Mouse (Mus musculus) layer of hippocampus, adult 9-11 months (tissue): ENCODE measurements around the gene Phox2a.

ENCODE experiments used
- DNase-seq: peaks from one replicate; pipeline ENCODE4 v3.0.0; 2022

The Phox2a gene

DNA sequence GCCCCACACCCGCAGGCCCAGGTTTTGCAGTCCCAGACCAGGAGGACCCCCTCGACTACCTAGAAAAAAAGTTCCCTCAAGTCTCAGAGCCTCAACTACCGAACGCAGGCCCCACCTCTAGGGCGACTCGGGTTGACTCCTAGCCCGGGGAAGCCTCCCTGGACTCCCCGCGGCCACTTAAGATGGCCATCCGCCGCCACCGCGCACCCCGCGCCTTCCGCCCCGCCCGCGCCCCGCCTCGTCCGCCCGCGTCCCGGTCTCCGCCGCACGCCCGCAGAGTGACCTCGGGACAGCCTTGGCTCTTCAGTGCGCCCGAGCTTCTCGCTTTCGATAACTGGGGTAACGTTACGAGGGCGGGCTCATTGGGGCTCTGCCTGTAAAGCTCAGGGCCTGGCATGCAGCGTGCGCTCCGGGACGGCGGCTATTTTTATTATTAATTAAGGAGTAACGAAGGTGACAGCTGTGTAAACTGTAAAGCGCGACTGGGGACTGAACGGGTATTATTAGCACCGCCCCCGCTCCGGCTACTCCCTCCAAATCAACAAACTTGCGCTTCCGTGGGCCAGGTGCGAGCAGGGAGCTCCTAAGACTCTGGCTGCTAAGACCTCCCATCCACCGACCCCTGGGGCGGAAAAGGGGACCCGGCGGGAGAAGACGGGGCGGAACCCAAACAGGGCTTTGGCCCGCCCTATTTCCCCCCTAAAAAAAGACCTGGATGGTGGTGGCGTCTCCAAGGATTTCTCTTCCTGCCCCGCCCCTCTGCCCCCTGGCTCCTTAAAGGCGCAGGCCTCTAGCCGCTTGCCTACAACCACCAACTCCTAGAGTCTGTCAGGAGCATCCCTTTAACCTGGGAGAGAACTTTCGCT lies 19.7 kb downstream of the Phox2a start, which contains the start of gene Inppl1:
Inppl1 (minus strand) TSS at position 624 of the 866 bp plus-strand sequence.
- peak; percentile 74 for DNase-seq

DNA sequence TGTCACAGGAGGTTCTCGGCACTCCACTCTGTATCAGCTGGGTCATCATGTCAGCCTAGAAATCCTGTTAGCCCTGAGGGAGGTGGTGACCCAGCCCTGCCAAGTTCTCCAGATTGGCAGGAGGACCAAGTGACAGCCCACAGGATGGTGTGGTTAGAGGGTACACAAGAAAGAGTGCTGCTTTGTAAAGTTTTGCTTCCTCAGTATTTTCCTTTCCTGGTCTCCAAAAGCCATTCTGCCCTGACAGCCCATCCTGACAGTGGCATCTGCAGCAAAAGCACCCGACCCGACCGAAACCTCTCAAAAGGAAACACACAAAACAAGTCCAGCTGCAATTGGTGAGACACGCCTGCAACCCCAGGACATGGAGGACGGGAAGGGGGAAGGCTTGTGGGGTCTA lies 26.1 kb downstream of the Phox2a start:
- DNase-seq, result no peak

DNA sequence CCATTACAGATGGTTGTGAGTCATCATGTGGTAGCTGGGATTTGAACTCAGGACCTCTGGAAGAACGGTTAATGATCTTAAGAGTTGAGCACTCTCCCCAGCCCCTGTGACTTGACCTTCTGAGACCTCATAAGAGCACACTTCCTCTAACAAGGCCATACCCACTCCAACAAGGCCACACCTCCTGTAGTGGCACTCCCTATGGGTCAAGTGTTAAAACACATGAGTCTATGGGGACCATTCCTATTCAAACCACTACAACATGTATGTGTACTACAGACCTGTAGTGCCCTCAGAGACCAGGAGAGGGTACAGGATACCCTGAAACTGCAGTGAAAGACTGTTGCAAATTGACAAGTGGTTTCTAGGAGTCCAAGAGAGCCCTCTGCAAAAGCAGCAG lies 29.8 kb downstream of the Phox2a start:
- DNase-seq, result no peak

DNA sequence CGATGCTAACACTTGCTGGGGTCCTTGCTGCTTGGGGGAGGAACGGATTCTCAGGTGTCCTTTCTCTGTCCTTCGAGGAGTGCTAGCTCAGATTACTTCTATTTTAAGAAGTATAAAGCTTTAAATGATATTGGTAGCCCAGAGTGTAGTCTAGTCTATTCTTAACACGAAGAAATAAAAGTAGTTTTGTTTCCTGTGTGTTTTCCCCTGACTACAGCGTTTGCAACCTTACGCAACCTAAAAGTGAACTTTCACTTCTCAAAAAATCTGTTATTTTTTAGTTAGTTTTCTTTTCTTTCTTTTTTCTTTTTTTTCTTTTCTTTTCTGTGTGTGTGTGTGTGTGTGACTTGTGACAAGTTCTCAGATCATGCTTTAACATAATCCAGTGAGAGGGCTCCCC lies 33.6 kb downstream of the Phox2a start:
- no peak for DNase-seq

DNA sequence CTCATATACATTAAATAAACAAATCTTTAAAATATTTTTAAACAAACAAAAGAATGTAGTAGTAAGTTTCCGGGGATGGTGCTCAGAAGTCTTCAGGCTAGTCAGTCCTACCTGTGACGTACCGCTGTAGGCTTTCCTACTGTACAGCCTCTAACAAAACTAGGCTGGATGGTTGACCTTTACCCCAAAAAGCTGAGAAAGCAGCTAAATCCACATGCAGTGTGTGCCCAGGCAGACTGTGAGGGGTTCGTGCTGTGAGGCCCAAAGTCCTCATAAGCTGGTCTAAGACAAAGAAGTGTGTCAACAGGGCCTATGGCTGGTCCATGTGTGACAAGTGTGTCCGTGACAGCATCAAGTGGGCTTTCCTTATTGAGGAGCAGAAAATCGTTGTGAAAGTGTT lies 34.7 kb downstream of the Phox2a start:
- no peak for DNase-seq

DNA sequence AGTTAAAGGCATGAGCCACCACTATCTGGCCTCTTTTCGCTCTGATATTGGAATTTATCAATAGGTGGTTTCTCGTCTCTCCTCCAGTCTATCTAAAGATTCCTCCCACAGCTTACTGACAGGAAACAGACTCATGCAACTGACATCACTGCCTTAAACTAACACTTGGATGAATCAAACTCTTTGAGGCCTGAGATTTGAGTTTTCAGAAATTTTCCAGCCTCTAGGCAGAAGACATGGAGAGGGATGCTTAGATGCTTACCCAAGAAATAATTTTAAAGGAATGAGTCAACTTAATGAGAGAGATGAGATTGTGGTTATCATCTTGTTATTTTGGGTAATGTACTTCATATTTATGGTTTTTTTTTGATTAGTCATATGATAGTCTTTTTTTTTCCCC lies 35.7 kb downstream of the Phox2a start:
- DNase-seq, result no peak

DNA sequence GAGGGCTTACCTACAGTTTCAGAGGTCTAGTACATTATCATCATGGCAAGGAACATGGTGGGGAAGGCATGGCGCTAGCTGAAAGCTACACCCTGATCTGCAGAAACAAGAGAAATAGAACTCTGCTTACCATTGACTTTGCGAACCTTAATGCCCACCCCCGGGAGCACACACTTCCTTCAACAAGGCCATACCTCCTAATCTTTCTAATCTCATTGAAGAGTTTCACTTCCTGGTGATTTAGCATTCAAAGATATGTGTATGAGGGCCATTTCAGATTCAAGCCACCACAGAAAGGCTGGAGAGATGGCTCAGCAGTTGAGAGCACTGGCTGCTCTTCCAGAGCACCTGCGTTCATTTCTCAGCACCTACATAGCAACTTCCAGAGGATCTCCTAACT lies 39.0 kb downstream of the Phox2a start, which contains the start of gene Folr2:
Folr2 (minus strand) TSS at position 101 of the 400 bp plus-strand sequence.
- no peak for DNase-seq

DNA sequence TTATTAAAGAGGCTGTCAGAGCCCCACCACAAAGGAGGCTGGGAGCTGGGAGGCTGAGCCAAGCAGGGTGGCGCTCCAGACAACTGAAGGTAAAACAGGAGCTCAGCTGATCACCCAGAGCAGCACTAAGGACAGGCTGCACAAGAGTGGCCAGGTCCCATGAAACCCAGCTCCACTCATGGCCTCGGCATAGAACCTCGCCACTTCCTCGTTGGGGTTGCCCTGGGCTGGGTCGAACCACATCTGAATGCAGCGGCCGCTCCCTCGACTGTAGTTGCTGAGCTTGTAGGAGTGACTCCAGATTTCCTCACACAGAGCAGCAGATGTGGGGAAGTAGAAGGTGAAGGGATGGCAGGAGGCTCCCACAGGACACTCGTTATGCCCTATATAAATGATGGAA lies 40.2 kb downstream of the Phox2a start:
- DNase-seq, result peak; percentile 32

DNA sequence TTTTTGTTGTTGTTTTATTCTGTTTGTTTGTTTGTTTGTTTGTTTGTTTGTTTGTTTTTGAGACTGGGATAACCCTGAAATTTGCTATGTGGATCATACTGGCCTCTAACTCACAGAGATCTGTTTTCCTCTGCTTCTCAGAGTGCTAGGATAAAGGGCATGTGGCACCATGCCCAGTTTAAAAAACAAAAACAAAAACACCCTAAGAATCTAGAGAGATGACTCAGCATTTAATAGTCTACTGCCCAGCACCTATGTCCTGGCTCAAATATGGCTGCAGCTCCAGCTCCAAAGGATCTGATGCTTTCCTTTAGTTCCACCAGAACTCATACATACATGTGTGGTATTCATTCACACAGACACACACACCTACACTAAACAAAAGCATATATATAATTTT lies 42.9 kb downstream of the Phox2a start:
- no peak for DNase-seq

DNA sequence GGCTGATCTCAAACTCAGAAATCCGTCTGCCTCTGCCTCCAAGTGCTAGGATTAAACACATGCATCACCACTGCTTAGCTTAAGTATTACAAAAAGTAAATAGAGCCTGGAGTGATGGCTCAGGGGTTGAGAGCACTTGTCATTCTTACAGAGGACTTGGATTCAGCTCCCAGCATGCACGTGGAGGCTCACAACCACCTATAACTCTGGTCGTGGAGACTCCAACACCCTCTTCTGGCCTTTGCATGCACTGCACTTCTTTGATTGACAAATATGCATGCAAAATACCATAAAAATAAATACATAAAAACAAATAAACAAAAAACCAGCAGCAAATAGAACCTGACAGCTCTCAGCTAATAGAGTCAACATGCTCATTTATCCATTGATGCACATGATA lies 44.2 kb downstream of the Phox2a start:
- DNase-seq, result no peak

DNA sequence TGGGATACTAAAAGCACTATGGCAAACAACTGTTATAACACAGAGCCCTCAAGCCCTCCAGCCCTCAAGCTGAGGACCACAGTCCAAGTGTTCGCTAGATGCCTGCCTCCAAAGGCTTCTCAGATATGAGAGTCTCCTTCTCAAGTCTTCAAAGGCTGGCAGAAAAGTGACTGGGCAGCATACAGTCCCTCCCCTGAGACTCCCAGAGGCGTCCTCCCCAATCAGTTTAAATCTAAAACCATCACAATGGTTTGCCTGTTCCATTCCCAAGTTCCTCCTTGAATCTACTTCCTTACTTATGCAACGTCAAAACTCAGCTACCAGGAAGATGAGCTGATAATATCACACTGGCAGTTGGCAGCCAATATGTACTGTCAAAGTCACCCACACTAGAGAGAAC lies 45.3 kb downstream of the Phox2a start, which contains the start of gene Anapc15:
Anapc15 (plus strand) TSS at position 301 of the 400 bp plus-strand sequence.
- no peak for DNase-seq

DNA sequence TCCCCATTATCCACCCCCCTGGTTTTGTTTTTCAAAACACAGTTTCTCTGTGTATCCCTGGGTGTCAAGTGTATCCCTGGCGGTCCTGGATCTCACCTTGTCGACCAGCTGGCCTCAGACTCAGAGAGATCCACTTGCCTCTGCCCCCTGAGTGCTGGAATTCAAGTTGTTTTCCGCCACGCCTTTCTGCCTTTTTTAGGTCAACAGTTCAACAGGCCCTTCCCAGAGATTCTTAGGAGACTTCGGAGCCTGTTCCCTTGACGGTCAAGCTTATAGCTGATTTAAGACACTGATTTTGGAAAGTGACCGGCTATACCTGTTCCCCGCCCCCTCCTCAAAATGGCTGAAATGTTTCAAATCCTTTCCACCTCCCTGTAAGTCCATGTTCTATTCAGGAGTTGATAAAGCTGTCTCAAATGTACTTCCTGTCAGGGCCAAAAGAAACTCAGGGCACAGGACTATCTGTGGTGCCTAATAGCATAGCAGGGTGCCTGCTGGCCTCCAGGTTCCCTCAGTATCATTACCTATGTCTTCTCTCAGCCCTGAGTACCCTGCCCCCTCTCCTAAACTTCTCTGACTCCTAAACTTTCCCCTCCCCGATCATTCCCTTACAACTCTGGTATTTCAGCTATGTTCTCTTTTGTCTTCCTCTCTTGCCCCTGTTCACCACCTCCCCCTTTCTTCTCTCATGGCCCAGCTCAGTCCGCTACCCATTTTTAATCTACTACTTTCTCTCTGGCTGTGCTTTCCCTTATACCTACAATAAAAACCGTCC lies 48.6 kb downstream of the Phox2a start:
- no peak for DNase-seq

DNA sequence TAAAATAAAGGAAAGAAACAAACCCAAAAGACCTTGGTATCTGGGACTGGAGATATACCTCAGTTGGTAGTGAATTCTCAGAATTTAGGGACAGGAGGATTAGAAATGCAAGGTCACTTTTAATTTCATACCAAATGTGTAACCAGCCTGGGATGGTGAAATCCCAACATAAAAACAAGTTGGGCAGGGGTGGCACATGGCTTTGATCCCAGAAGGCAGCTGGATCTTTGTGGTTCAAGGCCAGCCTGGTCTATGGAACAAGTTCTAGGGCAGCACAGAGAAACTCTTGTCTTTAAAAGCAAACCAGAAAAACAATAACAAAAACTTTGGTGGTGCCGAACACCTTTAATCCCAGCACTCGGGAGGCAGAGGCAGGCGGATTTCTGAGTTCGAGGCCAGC lies 49.4 kb downstream of the Phox2a start:
- DNase-seq, result no peak

DNA sequence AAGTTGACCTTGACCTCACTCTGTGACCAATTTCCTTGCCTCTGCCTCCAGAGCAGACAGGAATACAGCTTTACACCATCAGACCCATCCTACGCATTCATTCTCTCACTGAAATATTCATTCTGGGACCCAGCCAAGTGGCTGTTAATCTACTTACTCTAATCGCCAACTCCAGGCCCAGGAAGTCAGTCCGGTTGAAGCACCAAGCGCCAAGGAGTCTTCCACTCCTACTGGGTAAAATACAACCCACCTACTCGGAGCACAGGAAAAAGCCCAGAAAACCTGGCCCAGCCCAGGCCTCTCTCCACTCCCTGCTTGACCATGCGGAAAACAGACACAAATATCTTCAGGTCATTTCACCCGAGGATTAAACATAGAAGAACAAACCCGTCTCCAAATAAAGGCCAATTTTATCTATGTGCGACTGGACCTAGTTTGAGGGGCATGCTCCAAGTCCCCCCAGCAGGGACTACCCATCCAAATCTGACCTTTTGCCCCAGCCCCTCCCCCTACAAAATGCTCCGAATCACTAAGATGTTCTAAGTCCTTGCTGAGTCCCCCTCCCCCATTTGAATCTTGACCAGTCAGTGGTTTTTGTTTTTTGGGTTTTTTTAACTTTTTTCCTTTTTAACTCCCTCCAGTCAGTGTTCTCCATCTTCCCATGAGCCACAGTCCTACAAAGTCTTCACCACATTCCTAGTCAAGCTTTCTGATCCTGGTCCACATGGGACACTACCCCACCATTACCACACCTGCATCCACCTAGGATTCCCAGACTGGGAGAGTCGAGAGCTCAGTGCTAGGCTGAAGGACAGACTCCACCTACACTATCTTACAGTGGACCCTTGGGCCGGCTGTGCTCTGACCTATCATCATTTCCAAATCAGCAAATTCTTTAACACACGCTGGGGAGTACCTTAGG lies 50.4 kb downstream of the Phox2a start:
- no peak for DNase-seq

DNA sequence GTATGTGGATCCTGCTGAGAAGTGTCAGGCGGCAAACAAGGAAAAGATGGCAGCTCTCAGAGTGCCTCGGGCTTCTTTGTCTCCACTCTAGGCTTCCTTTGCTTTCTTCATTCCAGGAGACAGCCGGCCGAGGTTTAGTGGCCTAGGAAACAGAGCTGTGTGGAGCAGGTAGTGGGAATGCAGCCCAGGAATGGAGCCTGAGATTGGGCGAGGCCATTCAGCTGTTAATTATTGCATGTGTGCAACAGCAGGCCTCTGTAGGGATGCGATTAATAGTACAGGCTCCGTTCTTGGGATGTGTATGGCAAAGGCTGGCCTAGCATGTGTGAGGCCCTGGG lies 51.0 kb downstream of the Phox2a start:
- no peak for DNase-seq

DNA sequence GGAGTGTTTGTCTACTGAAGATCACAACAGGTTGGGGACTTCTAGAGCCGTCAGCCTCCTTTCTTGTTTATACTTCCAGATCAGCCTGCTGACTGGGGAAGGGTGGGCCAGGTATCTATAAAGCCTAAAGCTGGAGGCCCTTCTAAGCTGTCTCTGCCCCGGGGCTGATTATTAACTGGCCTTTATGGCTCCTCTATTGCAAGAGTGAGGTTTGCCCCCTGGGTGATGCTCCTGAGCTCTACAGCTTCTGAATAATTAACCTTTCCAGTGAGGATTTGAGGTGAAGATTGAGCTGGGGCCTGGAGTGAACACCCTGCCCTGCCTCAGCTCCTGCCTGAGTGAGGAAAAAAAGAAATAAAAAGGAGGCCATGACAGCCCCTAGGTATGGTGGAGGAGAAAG lies 52.5 kb downstream of the Phox2a start, which contains the start of gene Folr1:
Folr1 (minus strand) TSS at position 160 of the 400 bp plus-strand sequence.
- DNase-seq, result no peak

DNA sequence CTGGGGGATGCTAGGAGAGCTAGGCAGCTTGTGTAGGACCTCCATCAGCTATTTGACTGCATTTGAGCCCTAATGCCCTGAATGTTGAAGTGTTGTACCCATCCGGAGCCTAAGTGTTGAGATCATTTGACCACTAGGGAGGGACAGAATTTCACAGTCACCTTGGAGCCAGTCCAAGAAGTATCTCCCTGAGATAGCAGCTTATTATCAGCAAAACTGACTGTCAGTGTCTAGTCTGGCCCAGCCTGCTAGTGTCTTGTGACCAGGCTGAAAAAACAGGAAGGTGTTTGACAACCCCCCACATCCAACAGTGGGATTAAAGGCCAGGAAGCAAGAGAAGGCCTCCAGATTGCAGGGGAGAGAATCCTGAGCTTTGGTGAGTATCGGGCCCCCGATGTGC lies 53.2 kb downstream of the Phox2a start:
- peak; percentile 27 for DNase-seq
